Mouse (Mus musculus): ENCODE results near the gene Sla2.

- TF ChIP-seq EP300 (IDR thresholded peaks at IDR 0.05; ENCODE audit: low read length) (no peak), POLR2AphosphoS2 (IDR thresholded peaks at IDR 0.05; ENCODE audit: low read depth, low read length) (no peak), GABPA (IDR thresholded peaks at IDR 0.05; ENCODE audit: insufficient replicate concordance, low read depth, low read length) (no peak)
These were observed 32.8 kb upstream of the Sla2 start for GRCm38 (mm10) chr2:156919796-156920195.
